Mouse (Mus musculus) lung, postnatal 10 days (tissue): ENCODE results near the gene Sgsh.
"Not testable (repeated sequence)": the region's sequence is repeated elsewhere in the genome, so short reads cannot be mapped to it uniquely, and the experiment has no call there.

Experiments
- DNase-seq: peaks from one replicate; pipeline ENCODE4 v3.0.0; 2021

The Sgsh gene

DNA sequence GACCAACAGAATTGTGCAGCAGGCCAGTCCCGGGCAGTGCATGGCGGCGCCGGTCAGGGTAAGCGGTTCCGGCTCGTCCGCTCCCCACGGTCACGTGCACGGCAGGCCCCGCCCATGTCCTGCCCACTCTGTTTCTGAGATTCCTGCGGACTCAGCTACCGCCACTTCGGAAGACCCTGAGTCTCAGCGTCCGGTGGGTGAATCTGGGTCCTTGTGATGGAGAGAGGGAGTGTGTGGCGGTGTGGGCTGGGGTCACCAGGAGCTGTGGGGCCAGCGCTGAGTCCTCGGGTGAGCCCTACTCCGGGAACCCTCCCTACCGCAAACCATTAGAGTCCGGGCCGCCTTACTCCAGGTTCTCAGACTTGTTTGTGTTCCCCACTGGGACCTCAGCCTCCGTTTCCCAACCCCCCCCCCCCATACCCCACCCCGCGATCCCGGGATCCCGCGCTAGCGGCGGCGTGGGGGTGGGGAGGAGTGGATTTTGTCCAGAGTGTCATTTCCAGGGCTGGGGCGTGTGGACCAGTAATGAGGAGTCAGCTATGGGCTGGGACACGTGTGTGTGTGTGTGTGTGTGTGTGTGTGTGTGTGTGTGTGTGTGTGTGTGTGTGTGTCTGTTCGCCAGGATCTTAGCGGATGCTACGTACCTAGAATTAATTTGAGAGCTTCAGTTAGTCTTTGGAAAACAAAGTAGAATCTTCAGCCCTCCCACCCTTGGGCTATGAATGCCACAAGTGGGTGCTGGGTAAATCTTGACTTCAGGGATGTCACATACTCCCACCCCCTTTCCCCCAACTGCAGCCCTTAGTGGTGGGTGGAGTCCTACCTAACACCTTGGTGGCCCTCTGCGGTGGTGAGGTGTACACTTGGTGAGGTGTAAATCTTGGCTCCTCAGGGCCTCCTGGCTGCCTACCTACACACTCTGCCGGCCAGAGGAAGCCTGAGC is at the start of gene Sgsh, which contains the start of gene Slc26a11:
Sgsh (minus strand) TSS at position 94 of the 943 bp plus-strand sequence.
Slc26a11 (plus strand) TSS at position 115 of the 943 bp plus-strand sequence.
- DNase-seq: peak; percentile 97

DNA sequence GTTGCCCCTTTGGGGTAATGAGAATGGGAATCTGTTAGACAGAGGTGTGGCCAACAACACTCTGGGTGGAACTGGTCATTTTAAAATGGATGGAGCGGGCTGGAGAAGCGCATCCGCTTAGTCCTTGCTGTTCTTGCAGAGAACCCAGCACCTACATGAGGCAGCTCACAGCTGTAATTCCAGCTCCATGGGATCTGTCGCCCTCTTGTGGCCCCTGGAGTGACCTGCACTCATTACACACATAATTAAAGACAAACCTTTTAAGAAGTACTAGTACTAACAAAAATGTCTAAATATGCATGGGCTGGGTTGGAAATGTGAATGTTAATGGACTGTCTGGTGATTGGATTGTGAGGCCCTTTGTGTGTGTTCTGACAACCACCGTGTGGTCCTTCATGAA is 49.3 kb upstream of the Sgsh start:
- DNase-seq: peak; percentile 56

DNA sequence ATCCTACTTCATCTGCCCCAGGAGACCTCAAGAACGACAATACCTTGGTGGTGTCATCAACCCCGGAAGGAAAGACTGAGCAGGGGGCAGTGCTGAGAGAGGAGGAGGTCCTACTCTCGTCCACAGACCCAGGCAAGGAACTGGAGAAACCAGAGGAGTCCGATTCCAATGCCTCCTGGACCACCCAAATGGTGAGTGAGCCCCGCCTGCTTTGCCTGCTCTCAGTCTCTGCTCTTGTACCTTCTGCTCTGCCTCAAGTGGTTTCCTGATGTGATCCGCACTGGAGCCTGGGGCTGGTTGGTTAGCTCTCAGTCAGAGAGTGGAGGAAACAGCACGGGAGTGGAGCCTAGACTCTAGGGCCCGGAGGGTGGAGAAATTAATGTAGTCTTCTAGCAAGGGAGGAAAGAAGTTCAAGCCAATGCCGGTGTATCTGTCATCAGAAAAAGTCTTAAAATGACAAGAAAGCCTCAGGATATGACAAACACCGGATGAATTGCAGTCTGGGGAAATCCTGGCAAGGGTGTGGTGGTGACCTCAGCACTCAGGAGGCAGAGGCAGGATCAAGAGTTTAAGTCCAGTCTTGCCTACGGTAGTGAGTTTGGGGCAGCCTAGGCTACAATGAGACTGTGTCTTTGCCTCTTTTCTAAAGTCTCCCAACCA is 47.3 kb upstream of the Sgsh start:
- DNase-seq: no peak

- no peak for DNase-seq
These were observed 41.1 kb upstream of the Sgsh start for GRCm38 (mm10) chr11:119396461-119396860.

DNA sequence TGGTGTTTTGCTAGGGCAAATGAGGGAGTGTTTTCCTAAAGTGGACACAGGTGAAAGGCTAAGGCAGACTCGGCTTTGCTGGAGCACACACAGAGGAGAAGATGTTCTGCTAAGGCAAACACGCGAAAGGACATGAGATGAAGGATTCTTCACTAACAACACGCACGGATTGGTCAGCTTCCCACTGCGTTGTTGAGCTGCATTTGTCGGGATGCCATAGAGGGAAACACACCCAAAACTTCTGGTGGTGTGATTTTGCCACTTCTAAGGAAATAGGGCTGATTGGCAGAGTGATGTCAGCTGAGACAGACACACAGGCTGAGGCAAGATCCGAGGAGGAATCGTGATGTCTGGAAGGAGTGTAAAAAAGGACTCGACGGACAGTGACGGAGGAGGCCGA is 40.6 kb upstream of the Sgsh start:
- no peak for DNase-seq

DNA sequence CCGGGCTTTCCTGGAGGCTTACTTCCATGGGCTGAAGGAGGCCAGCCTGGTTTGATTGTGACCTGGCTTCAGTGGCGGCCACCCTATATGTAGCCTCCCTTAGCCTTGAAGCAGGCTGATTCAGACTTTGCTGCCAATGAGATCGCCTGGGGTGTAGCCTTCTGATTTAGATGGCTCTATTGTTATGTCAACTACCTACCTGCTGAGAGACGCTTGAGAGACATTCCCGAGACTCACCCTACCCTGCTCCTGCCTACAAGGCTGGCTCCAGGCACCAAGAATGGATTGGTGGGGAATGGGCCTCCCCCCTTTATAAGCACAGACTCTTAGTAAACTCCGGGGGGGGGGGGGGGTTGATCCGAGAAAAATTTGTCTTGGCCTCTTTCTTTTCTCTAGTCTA is 40.1 kb upstream of the Sgsh start:
- DNase-seq: no peak

- DNase-seq: no peak
These were observed 38.9 kb upstream of the Sgsh start for GRCm38 (mm10) chr11:119394210-119394609.

GRCm38 (mm10) chr11:119393483-119393804 is 38.1 kb upstream of the Sgsh start:
- no peak for DNase-seq

DNA sequence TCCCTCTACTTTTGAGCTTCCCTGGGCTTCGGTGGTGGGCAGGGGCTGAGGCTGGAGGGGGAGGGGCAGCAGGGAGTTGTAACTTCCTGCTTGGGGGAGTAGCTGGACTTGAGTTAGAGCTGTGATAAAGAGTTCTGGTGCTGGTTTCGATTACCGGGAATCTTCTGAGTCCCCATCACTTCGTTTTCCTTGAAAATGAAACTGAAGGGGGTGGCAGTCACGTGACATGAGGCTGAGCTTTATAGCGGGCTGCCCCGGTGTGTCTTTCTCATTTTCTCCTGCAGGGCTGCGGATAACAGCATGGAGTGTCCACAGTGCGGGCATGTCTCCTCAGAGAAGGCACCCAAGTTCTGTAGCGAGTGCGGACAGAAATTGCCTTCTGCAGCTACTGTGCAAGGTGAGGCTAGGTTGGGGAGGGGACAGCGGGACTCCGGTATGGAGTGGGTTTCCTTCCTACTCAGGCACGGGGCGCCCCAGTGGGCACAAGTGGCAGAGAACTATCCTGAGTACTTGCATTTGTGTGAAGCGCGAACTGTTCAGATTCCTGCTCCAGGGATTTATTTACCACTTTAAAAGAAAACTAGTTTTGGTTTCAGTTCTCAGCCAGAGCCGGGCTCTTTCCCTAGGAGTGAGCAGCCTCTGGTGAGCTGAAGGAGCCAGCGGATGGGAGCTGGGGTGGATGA is 37.6 kb upstream of the Sgsh start, which contains the start of gene Rnf213:
Rnf213 (plus strand) TSS at position 301 of the 683 bp plus-strand sequence.
- peak; percentile 85 for DNase-seq

DNA sequence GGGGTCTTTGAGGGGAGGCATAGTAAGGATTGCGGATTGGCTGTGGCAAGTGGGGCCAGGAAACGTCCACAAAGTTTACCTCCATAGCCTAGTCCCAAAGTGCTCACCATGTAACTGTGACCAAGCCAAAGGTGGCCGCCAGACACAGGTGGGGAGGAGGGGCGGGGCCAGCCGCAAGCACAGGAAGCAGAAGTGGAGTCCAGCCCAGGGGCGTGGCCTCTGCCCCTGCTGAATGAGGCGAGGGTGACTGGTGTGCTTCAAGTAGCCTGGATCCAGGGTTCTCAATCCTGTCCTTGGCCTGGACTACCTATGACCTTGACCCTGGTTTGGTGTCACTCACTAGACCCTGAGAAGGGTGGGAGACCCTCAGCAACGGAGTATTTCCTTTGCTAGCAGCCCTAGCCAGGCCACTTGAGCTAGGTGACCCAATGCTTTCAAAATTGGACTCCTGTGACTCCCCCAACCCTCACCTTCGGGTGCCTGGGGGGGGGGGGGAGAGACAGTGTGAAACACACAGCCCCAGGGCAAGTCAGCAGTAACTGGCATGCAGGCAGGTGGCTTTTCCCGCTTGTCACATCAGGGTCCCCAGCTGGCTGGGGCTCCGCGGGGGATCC is 36.8 kb upstream of the Sgsh start:
- peak; percentile 89 for DNase-seq

DNA sequence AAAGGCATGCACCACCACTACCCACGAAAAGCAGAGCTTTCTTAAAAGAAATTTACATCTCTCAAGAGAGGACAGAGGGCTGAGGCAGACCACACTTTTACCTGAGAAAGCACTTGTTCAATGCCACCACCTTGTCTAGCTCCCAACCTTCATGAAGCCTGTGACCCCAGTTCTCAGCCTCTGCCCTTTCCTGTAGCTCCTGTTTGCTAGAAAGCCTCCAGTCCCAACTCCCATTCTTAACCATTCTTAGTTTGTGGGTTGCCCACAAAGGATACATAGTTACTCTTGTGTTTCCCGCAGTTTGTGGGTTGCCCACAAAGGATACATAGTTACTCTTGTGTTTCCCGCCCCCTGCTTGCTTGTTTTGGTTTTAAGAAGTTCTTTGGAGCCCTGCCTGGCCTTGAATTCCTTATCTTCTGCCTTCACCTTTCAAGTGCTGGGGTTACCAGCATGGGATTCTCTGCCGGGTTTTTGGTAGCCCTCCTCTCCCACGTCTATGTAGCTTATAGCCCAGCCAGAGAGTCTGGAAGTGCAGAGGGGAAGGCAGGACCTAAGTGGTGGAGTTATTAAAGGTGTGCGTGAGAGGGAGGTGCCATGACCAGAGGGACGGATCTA is 36.2 kb upstream of the Sgsh start:
- DNase-seq: no peak

DNA sequence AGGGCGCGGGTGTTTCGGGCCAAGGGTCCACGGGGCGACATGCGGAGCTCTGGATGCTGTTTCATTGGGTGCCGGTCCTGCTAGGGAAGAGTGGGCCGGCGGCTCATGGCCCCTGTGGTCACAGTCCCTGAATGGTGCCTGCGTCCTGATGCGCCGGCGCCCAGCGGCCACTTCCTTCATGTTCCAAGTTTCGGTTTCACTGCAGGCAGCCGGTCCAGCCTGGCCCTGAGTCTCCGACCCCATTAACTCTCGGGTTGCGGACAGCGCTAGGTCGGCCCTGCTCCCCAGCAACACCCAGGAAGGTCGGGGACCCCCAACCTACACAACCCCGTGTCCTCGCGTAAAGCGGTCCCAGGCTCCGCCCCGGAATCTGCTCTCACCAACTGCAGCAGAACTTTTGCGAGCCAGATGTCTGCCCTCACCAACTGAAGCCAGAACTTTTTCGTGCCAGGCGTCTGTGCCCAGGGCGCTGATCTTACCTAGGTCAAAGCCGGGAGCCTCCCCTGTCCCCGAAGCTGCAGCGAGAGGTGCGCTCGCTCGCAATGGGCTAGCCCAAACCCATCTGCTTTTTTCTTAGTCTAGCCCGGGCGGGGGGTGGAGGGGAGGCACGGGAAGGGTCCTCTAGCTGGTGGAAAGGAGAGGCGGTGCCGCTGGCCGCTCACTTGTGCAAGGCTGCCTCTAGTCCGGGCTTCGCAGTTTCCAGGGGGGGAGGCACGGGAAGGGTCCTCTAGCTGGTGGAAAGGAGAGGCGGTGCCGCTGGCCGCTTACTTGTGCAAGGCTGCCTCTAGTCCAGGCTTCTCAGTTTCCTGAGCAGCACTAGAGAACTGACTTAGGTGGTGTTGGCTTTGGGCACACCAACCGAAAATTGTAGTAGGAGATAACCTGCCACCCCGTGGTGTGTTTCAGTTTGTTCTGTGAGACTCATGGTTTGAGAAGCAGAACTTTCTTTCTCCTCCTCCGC is 35.2 kb upstream of the Sgsh start:
- peak; percentile 83 for DNase-seq

- DNase-seq: peak; percentile 90
These were observed 34.5 kb upstream of the Sgsh start for GRCm38 (mm10) chr11:119389851-119390270.

GRCm38 (mm10) chr11:119387273-119387672 is 31.9 kb upstream of the Sgsh start:
- DNase-seq: not testable (repeated sequence)

DNA sequence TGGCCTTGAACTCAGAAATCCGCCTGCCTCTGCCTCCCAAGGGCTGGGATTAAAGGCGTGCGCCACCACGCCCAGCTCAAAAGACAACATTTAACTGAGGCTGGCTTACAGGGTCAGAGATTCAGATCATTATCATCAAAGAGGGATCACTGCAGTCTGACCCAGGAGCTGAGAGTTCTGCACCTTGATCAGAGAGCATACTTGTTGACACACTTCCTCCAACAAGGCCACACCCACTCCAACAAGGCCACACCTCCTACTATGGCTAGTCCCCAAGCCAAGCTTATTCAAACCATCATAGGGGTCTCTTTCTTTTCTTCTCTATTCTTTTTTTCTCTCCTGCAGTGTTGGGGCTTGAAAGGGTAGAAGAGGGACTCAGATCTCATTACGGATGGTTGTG is 31.0 kb upstream of the Sgsh start:
- DNase-seq: no peak

- DNase-seq: no peak
These were observed 29.6 kb upstream of the Sgsh start for GRCm38 (mm10) chr11:119384904-119385303.

- DNase-seq: no peak
These were observed 27.1 kb upstream of the Sgsh start for GRCm38 (mm10) chr11:119382338-119382850.

DNA sequence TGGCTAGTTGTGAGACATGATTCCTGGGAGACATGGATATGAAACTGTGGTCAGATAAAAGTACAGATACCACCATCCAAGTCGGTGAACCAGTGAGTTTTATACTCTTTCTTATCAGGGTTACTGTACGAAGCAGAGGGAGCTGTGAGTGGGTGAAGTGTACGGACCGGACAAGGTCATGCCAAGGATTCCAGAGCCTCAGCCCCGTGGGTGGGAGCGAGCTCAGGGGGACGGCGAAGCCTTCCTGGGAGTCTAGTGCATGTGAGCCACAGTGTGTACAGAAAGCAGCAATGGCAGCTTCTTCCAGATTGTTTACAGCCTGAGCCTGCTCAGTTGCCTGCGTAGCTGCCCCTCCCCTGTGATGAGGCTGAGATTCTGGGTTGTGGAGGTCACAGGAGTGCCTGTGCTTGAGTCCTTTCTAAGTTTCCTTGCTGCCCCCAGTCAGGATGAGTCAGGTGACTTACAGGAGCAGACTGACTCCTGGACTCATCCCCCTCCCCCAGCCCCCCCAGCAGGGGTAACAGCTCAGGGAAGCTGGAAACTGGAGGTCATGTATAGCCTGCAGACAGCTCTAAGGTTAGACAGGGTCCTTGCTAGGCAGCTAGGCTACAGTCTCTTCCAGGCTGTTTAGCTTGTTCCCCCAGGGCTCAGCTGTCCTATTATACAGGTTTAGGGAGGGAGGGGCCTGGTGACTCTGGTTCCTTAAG is 26.4 kb upstream of the Sgsh start:
- no peak for DNase-seq

- no peak for DNase-seq
These were observed 23.2 kb upstream of the Sgsh start for GRCm38 (mm10) chr11:119378551-119378950.

GRCm38 (mm10) chr11:119377326-119377725 is 22.0 kb upstream of the Sgsh start:
- DNase-seq: no peak
